In genomic region chr17:48001586-48002361, GRCm38 (mm10) we compare ENCODE assay signal across 8 mouse cellular contexts. TPM values are rescaled to one million over a fixed set of nuclear protein-coding genes. Genes with fewer than 3 reads are reported as not detected.
DNase-seq lines count a peak whose midpoint lies in the region; ATAC-seq and TF ChIP-seq lines count a peak whose summit lies in the region.

No protein-coding gene starts in this region.

- DNase-seq in MEL-GATA-1-ER (ENCODE audit: extremely low read depth, low read depth), result peak; percentile 58
- DNase-seq in kidney, postnatal 10 days, result peak; percentile 75
- DNase-seq in lung, adult 18-20 months, result peak; percentile 92 to 95

- no peaks in the 10 kb centered on the region for H3K4me1 ChIP-seq in bone marrow macrophage, adult 2 months (ENCODE audit: control insufficient read depth, insufficient read depth, low read length)
- H3K4me1 ChIP-seq in embryonic facial prominence, embryonic 15.5 days, result peaks cover 25% of the 10 kb centered on the region
- peaks cover 35% of the 10 kb centered on the region for H3K4me1 ChIP-seq in heart, embryonic 15.5 days (replicated peaks)
- H3K4me1 ChIP-seq in neural tube, embryonic 13.5 days (replicated peaks), result peaks cover 27% of the 10 kb centered on the region

- H3K9me3 ChIP-seq in embryonic facial prominence, embryonic 15.5 days (replicated peaks), result no peaks in the 10 kb centered on the region
- no peaks in the 10 kb centered on the region for H3K9me3 ChIP-seq in heart, embryonic 15.5 days (replicated peaks)
- no peaks in the 10 kb centered on the region for H3K9me3 ChIP-seq in neural tube, embryonic 13.5 days

- peak overlapping the region; percentile 52 for H3K4me2 ChIP-seq in embryonic facial prominence, embryonic 15.5 days (replicated peaks)
- H3K4me2 ChIP-seq in heart, embryonic 15.5 days, result peak overlapping the region; percentile 79
- H3K4me2 ChIP-seq in neural tube, embryonic 13.5 days, result peak overlapping the region; percentile 59

- no peak for TF ChIP-seq CTCF in bone marrow macrophage, adult 2 months (IDR thresholded peaks at IDR 0.05; ENCODE audit: low read depth, low read length)

- H3K27me3 ChIP-seq in embryonic facial prominence, embryonic 15.5 days, result no peaks in the 10 kb centered on the region
- no peaks in the 10 kb centered on the region for H3K27me3 ChIP-seq in heart, embryonic 15.5 days
- peaks cover 5% of the 10 kb centered on the region; the same call in 1 of the 2 replicates for H3K27me3 ChIP-seq in neural tube, embryonic 13.5 days

- 3% methylated on average over 21 of the region's 21 CpGs for WGBS in embryonic facial prominence, embryonic 15.5 days
- 5% methylated on average over 21 of the region's 21 CpGs for WGBS in heart, embryonic 15.5 days
- WGBS in neural tube, embryonic 13.5 days, result 8% methylated on average over 21 of the region's 21 CpGs

- H3K27ac ChIP-seq in bone marrow macrophage, adult 2 months (ENCODE audit: insufficient read depth, low read depth, low read length), result no peak overlapping the region
- peak overlapping the region; percentile 83 for H3K27ac ChIP-seq in embryonic facial prominence, embryonic 15.5 days (replicated peaks)
- H3K27ac ChIP-seq in heart, embryonic 15.5 days, result peak overlapping the region; percentile 85
- H3K27ac ChIP-seq in neural tube, embryonic 13.5 days (replicated peaks), result peak overlapping the region; percentile 76

- peak; percentile 91 for ATAC-seq in embryonic facial prominence, embryonic 15.5 days (ENCODE audit: insufficient number of reproducible peaks, low FRiP score, low TSS enrichment, low read depth)
- ATAC-seq in heart, embryonic 15.5 days (replicated peaks; ENCODE audit: insufficient number of reproducible peaks, insufficient read depth, low FRiP score, low read depth), result peak; percentile 88
- ATAC-seq in neural tube, embryonic 13.5 days (ENCODE audit: low read depth), result peak; percentile 84
- ATAC-seq in erythroid progenitor cell, adult 5-6 weeks (replicated peaks; ENCODE audit: low FRiP score, poor library complexity, severe bottlenecking), result no peak

- 0 out of 2 replicates have a peak overlapping the region, but pooled peaks have one; percentile 6 for H3K9ac ChIP-seq in embryonic facial prominence, embryonic 15.5 days
- peak overlapping the region; percentile 55 for H3K9ac ChIP-seq in heart, embryonic 15.5 days
- H3K9ac ChIP-seq in neural tube, embryonic 13.5 days, result peak overlapping the region; percentile 65

- peak overlapping the region; percentile 46 for H3K4me3 ChIP-seq in bone marrow macrophage, adult 2 months (ENCODE audit: insufficient read depth, low read length)
- H3K4me3 ChIP-seq in embryonic facial prominence, embryonic 15.5 days (replicated peaks), result peak overlapping the region; percentile 40
- H3K4me3 ChIP-seq in heart, embryonic 15.5 days, result peak overlapping the region; percentile 50
- H3K4me3 ChIP-seq in neural tube, embryonic 13.5 days, result peak overlapping the region; percentile 36

- no peak for TF ChIP-seq POLR2A in bone marrow macrophage, adult 2 months (IDR thresholded peaks at IDR 0.05; ENCODE audit: borderline replicate concordance, low read depth, low read length)

- no peaks in the 10 kb centered on the region for H3K36me3 ChIP-seq in embryonic facial prominence, embryonic 15.5 days
- no peaks in the 10 kb centered on the region for H3K36me3 ChIP-seq in heart, embryonic 15.5 days
- H3K36me3 ChIP-seq in neural tube, embryonic 13.5 days, result no peaks in the 10 kb centered on the region

RNA-seq across cellular contexts. Expression of gene 1700122O11Rik, which starts 36.3 kb away (rescaled TPM):
- not detected in 2 replicates for polyA plus RNA-seq in bone marrow macrophage, adult 2 months (2012; ENCODE audit: insufficient read depth, insufficient read length, missing spikeins)
- polyA plus RNA-seq in embryonic facial prominence, embryonic 15.5 days (2015; fragmentation: Nextera tagmentation; extraction: Ambion mirVana), result not detected in 2 replicates
- polyA plus RNA-seq in heart, embryonic 15.5 days (2015; fragmentation: Nextera tagmentation; extraction: Ambion mirVana), result not detected in 2 replicates
- polyA plus RNA-seq in neural tube, embryonic 13.5 days (2015; fragmentation: Nextera tagmentation; extraction: Ambion mirVana), result not detected in 2 replicates
- not detected in 2 replicates for total RNA-seq in erythroid progenitor cell, adult 5-6 weeks (2015; ENCODE audit: low replicate concordance)
- total RNA-seq in erythroid progenitor cell, adult 5-6 weeks (2017; ENCODE audit: low replicate concordance), result not detected in 2 replicates

Comparison
In these comparisons a context has a peak if more than half of its experiments do, and no peak if none do; other contexts are left out.
1. H3K9ac ChIP-seq: peak in every context shown above with its lines; median percentile 65 in neural tube, embryonic 13.5 days; 55 in heart, embryonic 15.5 days; 6 in embryonic facial prominence, embryonic 15.5 days.